Mouse (Mus musculus) kidney, embryonic 15.5 days (tissue): ENCODE measurements around the gene Tdrd3. TPM values are rescaled to one million over a fixed set of nuclear protein-coding genes. Genes with fewer than 3 reads are reported as not detected.

Experiments used
- ATAC-seq: fragments of 200-750 bp; cut with Nextera tagmentation; replicated peaks from 2 replicates; pipeline ENCODE4 v1.8.0; 2017; ENCODE audit warnings: moderate TSS enrichment; ENCODE audit not compliant: low FRiP score
- H3K27ac ChIP-seq: fragments of 300-500 bp; sonication (generic); 2 replicates; pipeline ENCODE4 v1.5.1; 2015; ENCODE audit warnings: mild to moderate bottlenecking, inconsistent platforms
- H3K27me3 ChIP-seq: fragments of 300-500 bp; sonication (generic); 2 replicates; pipeline ENCODE4 v1.6.1; 2015; ENCODE audit warnings: inconsistent platforms
- H3K36me3 ChIP-seq: fragments of 300-500 bp; sonication (generic); 2 replicates; pipeline ENCODE4 v1.6.1; 2015; ENCODE audit warnings: inconsistent platforms
- H3K4me1 ChIP-seq: fragments of 300-500 bp; sonication (generic); 2 replicates; pipeline ENCODE4 v1.6.1; 2015; ENCODE audit warnings: inconsistent platforms
- H3K4me2 ChIP-seq: fragments of 300-500 bp; sonication (generic); 2 replicates; pipeline ENCODE4 v1.6.1; 2015; ENCODE audit warnings: moderate library complexity, mild to moderate bottlenecking, inconsistent platforms
- H3K4me3 ChIP-seq: fragments of 300-500 bp; sonication (generic); replicated peaks from 2 replicates; pipeline ENCODE4 v1.5.1; 2015; ENCODE audit warnings: mild to moderate bottlenecking, inconsistent platforms
- H3K9ac ChIP-seq: fragments of 300-500 bp; sonication (generic); 2 replicates; pipeline ENCODE4 v1.6.1; 2015; ENCODE audit warnings: mild to moderate bottlenecking, inconsistent platforms
- H3K9me3 ChIP-seq: fragments of 300-500 bp; sonication (generic); replicated peaks from 2 replicates; pipeline ENCODE4 v1.6.1; 2016; ENCODE audit warnings: inconsistent platforms
- WGBS: fragments of 180-500 bp; shearing (Covaris S2); methylation state at CpG from one replicate; pipeline ENCODE4 v1.1.7; 2015; ENCODE audit warnings: mixed read lengths; 5-methylcytosine and 5-hydroxymethylcytosine counted together
- polyA plus RNA-seq: library from polyadenylated mRNA; unstranded; fragments of >200 nt; fragmentation: Nextera tagmentation; extraction: Ambion mirVana; gene quantifications from 2 replicates; pipeline ENCODE4 v1.2.1, GENCODE M21; 2015

Tdrd3 gene
- polyA plus RNA-seq, 1 experiment from 2014 or later = 27.9 TPM

GRCm38 (mm10) chr14:87572453-87572852, 156.0 kb downstream of the Tdrd3 start:
- no peak overlapping the region for H3K9ac ChIP-seq
- H3K36me3 ChIP-seq = no peaks in the 10 kb centered on the region
- H3K4me3 ChIP-seq = no peak overlapping the region
- H3K9me3 ChIP-seq = no peaks in the 10 kb centered on the region
- no peak overlapping the region for H3K27ac ChIP-seq
- no peaks in the 10 kb centered on the region for H3K27me3 ChIP-seq
- no peak overlapping the region for H3K4me2 ChIP-seq
- H3K4me1 ChIP-seq = peaks cover 15% of the 10 kb centered on the region
- no peak for ATAC-seq
- 67% methylated on average over 5 of the region's 5 CpGs for WGBS

GRCm38 (mm10) chr14:87582610-87583009, 166.2 kb downstream of the Tdrd3 start:
- Histone ChIP-seq H3K27me3 (no peaks in the 10 kb centered on the region), H3K9ac (no peak overlapping the region), H3K9me3 (no peaks in the 10 kb centered on the region), H3K27ac (no peak overlapping the region), H3K36me3 (no peaks in the 10 kb centered on the region), H3K4me1 (no peaks in the 10 kb centered on the region), H3K4me3 (no peak overlapping the region), H3K4me2 (no peak overlapping the region)
- 87% methylated on average over 3 of the region's 3 CpGs for WGBS
- ATAC-seq = no peak
